Mouse (Mus musculus): ENCODE measurements around the gene Stard13. TPM values are rescaled to one million over a fixed set of nuclear protein-coding genes. Genes with fewer than 3 reads are reported as not detected.

The Stard13 gene
- polyA plus RNA-seq, 1 experiment = 1.4 TPM

GRCm38 (mm10) chr5:151052331-151052730, 181.3 kb downstream of the Stard13 start:
- H3K27ac ChIP-seq (ENCODE audit: insufficient read depth, low read length) = no peak overlapping the region
- WGBS = 91% methylated on average over 8 of the region's 8 CpGs
- H3K4me1 ChIP-seq (ENCODE audit: control insufficient read depth, insufficient read depth, insufficient read length) = no peaks in the 10 kb centered on the region
- DNase-seq (ENCODE audit: low read depth in 1 of 2, low spot score in 2 of 2) = no peak
- H3K27me3 ChIP-seq (ENCODE audit: control insufficient read depth, insufficient read depth, low read length) = no peaks in the 10 kb centered on the region
- TF ChIP-seq POLR2A (IDR thresholded peaks at IDR 0.05; ENCODE audit: low read depth, low read length) (no peak), CTCF (IDR thresholded peaks at IDR 0.05; ENCODE audit: extremely low read depth, insufficient read depth, insufficient read length, insufficient replicate concordance) (no peak)
- no peaks in the 10 kb centered on the region for H3K36me3 ChIP-seq (ENCODE audit: control insufficient read depth, insufficient read depth, low read length)
- no peak overlapping the region for H3K4me3 ChIP-seq (ENCODE audit: extremely low read depth, insufficient read depth, insufficient read length)

GRCm38 (mm10) chr5:151047488-151047887, 186.1 kb downstream of the Stard13 start:
- 70% methylated on average over 12 of the region's 12 CpGs for WGBS
- H3K27ac ChIP-seq (ENCODE audit: insufficient read depth, low read length) = no peak overlapping the region
- H3K4me1 ChIP-seq (ENCODE audit: control insufficient read depth, insufficient read depth, insufficient read length) = no peaks in the 10 kb centered on the region
- H3K4me3 ChIP-seq (ENCODE audit: extremely low read depth, insufficient read depth, insufficient read length) = no peak overlapping the region
- H3K27me3 ChIP-seq (ENCODE audit: control insufficient read depth, insufficient read depth, low read length) = no peaks in the 10 kb centered on the region
- no peak for DNase-seq (ENCODE audit: low read depth in 1 of 2, low spot score in 2 of 2)
- TF ChIP-seq CTCF (IDR thresholded peaks at IDR 0.05; ENCODE audit: extremely low read depth, insufficient read depth, insufficient read length, insufficient replicate concordance) (no peak), POLR2A (IDR thresholded peaks at IDR 0.05; ENCODE audit: low read depth, low read length) (no peak)
- no peaks in the 10 kb centered on the region for H3K36me3 ChIP-seq (ENCODE audit: control insufficient read depth, insufficient read depth, low read length)

- WGBS = 85% methylated on average over 7 of the region's 7 CpGs
- TF ChIP-seq POLR2A (IDR thresholded peaks at IDR 0.05; ENCODE audit: low read depth, low read length) (no peak), CTCF (IDR thresholded peaks at IDR 0.05; ENCODE audit: extremely low read depth, insufficient read depth, insufficient read length, insufficient replicate concordance) (no peak)
- H3K27ac ChIP-seq (ENCODE audit: insufficient read depth, low read length) = no peak overlapping the region
- no peaks in the 10 kb centered on the region for H3K4me1 ChIP-seq (ENCODE audit: control insufficient read depth, insufficient read depth, insufficient read length)
- DNase-seq (ENCODE audit: low read depth in 1 of 2, low spot score in 2 of 2) = no peak
- H3K36me3 ChIP-seq (ENCODE audit: control insufficient read depth, insufficient read depth, low read length) = no peaks in the 10 kb centered on the region
- no peak overlapping the region for H3K4me3 ChIP-seq (ENCODE audit: extremely low read depth, insufficient read depth, insufficient read length)
- no peaks in the 10 kb centered on the region for H3K27me3 ChIP-seq (ENCODE audit: control insufficient read depth, insufficient read depth, low read length)
Measured at GRCm38 (mm10) chr5:151046917-151047316, 186.7 kb downstream of the Stard13 start.

GRCm38 (mm10) chr5:151046131-151046530, 187.5 kb downstream of the Stard13 start:
- Histone ChIP-seq H3K27ac (ENCODE audit: insufficient read depth, low read length) (no peak overlapping the region), H3K4me3 (ENCODE audit: extremely low read depth, insufficient read depth, insufficient read length) (no peak overlapping the region), H3K4me1 (ENCODE audit: control insufficient read depth, insufficient read depth, insufficient read length) (no peaks in the 10 kb centered on the region), H3K27me3 (ENCODE audit: control insufficient read depth, insufficient read depth, low read length) (no peaks in the 10 kb centered on the region), H3K36me3 (ENCODE audit: control insufficient read depth, insufficient read depth, low read length) (no peaks in the 10 kb centered on the region)
- DNase-seq (ENCODE audit: low read depth in 1 of 2, low spot score in 2 of 2) = no peak
- 88% methylated on average over 6 of the region's 6 CpGs for WGBS
- TF ChIP-seq POLR2A (IDR thresholded peaks at IDR 0.05; ENCODE audit: low read depth, low read length) = no peak
- TF ChIP-seq CTCF (IDR thresholded peaks at IDR 0.05; ENCODE audit: extremely low read depth, insufficient read depth, insufficient read length, insufficient replicate concordance) = no peak

GRCm38 (mm10) chr5:151042911-151043310, 190.7 kb downstream of the Stard13 start:
- H3K27me3 ChIP-seq (ENCODE audit: control insufficient read depth, insufficient read depth, low read length) = no peaks in the 10 kb centered on the region
- WGBS = 93% methylated on average over 5 of the region's 5 CpGs
- no peak overlapping the region for H3K4me3 ChIP-seq (ENCODE audit: extremely low read depth, insufficient read depth, insufficient read length)
- no peak for DNase-seq (ENCODE audit: low read depth in 1 of 2, low spot score in 2 of 2)
- H3K27ac ChIP-seq (ENCODE audit: insufficient read depth, low read length) = no peak overlapping the region
- no peak for TF ChIP-seq POLR2A (IDR thresholded peaks at IDR 0.05; ENCODE audit: low read depth, low read length)
- no peak for TF ChIP-seq CTCF (IDR thresholded peaks at IDR 0.05; ENCODE audit: extremely low read depth, insufficient read depth, insufficient read length, insufficient replicate concordance)
- no peaks in the 10 kb centered on the region for H3K36me3 ChIP-seq (ENCODE audit: control insufficient read depth, insufficient read depth, low read length)
- H3K4me1 ChIP-seq (ENCODE audit: control insufficient read depth, insufficient read depth, insufficient read length) = no peaks in the 10 kb centered on the region

GRCm38 (mm10) chr5:151037871-151038270, 195.8 kb downstream of the Stard13 start:
- Histone ChIP-seq H3K36me3 (ENCODE audit: control insufficient read depth, insufficient read depth, low read length) (no peaks in the 10 kb centered on the region), H3K27me3 (ENCODE audit: control insufficient read depth, insufficient read depth, low read length) (no peaks in the 10 kb centered on the region), H3K4me1 (ENCODE audit: control insufficient read depth, insufficient read depth, insufficient read length) (no peaks in the 10 kb centered on the region), H3K4me3 (ENCODE audit: extremely low read depth, insufficient read depth, insufficient read length) (no peak overlapping the region), H3K27ac (ENCODE audit: insufficient read depth, low read length) (no peak overlapping the region)
- 89% methylated on average over 7 of the region's 7 CpGs for WGBS
- no peak for DNase-seq (ENCODE audit: low read depth in 1 of 2, low spot score in 2 of 2)
- TF ChIP-seq POLR2A (IDR thresholded peaks at IDR 0.05; ENCODE audit: low read depth, low read length) = no peak
- TF ChIP-seq CTCF (IDR thresholded peaks at IDR 0.05; ENCODE audit: extremely low read depth, insufficient read depth, insufficient read length, insufficient replicate concordance) = no peak

- TF ChIP-seq CTCF (IDR thresholded peaks at IDR 0.05; ENCODE audit: extremely low read depth, insufficient read depth, insufficient read length, insufficient replicate concordance) (no peak), POLR2A (IDR thresholded peaks at IDR 0.05; ENCODE audit: low read depth, low read length) (no peak)
- Histone ChIP-seq H3K27ac (ENCODE audit: insufficient read depth, low read length) (no peak overlapping the region), H3K27me3 (ENCODE audit: control insufficient read depth, insufficient read depth, low read length) (no peaks in the 10 kb centered on the region), H3K4me3 (ENCODE audit: extremely low read depth, insufficient read depth, insufficient read length) (no peak overlapping the region), H3K4me1 (ENCODE audit: control insufficient read depth, insufficient read depth, insufficient read length) (no peaks in the 10 kb centered on the region), H3K36me3 (ENCODE audit: control insufficient read depth, insufficient read depth, low read length) (no peaks in the 10 kb centered on the region)
- WGBS = 69% methylated on average over 9 of the region's 9 CpGs
- DNase-seq (ENCODE audit: low read depth in 1 of 2, low spot score in 2 of 2) = no peak
Measured at GRCm38 (mm10) chr5:151034715-151035512, 198.7 kb downstream of the Stard13 start.
